Mouse (Mus musculus) midbrain, postnatal 0 days (tissue): ENCODE results near the gene Csgalnact2. TPM values are rescaled to one million over a fixed set of nuclear protein-coding genes. Genes with fewer than 3 reads are reported as not detected.

ENCODE experiments used
- ATAC-seq: fragments of 200-750 bp; cut with Nextera tagmentation; 2 replicates; pipeline ENCODE4 v1.8.0; 2017; ENCODE audit warnings: moderate number of reproducible peaks, mild to moderate bottlenecking, moderate TSS enrichment, moderate library complexity; ENCODE audit not compliant: low FRiP score
- DNase-seq: peaks from one replicate; pipeline ENCODE4 v3.0.0-alpha.2; 2015; ENCODE audit warnings: low spot score
- H3K27ac ChIP-seq: fragments of 300-500 bp; sonication (generic); 2 replicates; pipeline ENCODE4 v1.5.1; 2014; ENCODE audit warnings: low read depth, mild to moderate bottlenecking, low read length, mixed read lengths
- H3K27me3 ChIP-seq: fragments of 300-500 bp; sonication (generic); 2 replicates; pipeline ENCODE4 v1.6.1; 2014; ENCODE audit warnings: low read length, control low read depth, mixed read lengths; ENCODE audit not compliant: insufficient read depth
- H3K36me3 ChIP-seq: fragments of 300-500 bp; sonication (generic); 2 replicates; pipeline ENCODE4 v1.6.1; 2014; ENCODE audit warnings: low read length, control low read depth, mixed read lengths; ENCODE audit not compliant: insufficient read depth
- H3K4me1 ChIP-seq: fragments of 300-500 bp; sonication (generic); 2 replicates; pipeline ENCODE4 v1.6.1; 2014; ENCODE audit warnings: mild to moderate bottlenecking, control low read depth, antibody characterized with exemption, low read length, mixed read lengths; ENCODE audit not compliant: insufficient read depth
- H3K4me2 ChIP-seq: fragments of 300-500 bp; sonication (generic); 2 replicates; pipeline ENCODE4 v1.6.1; 2014; ENCODE audit warnings: low read depth, mild to moderate bottlenecking, low read length, mixed read lengths; ENCODE audit not compliant: poor library complexity, severe bottlenecking
- H3K4me3 ChIP-seq: fragments of 300-500 bp; sonication (generic); 2 replicates; pipeline ENCODE4 v1.5.1; 2014; ENCODE audit warnings: low read depth, mild to moderate bottlenecking, low read length, moderate library complexity
- H3K9ac ChIP-seq: fragments of 300-500 bp; sonication (generic); replicated peaks from 2 replicates; pipeline ENCODE4 v1.6.1; 2014; ENCODE audit warnings: mild to moderate bottlenecking, low read length, moderate library complexity, mixed read lengths; ENCODE audit not compliant: poor library complexity, severe bottlenecking
- H3K9me3 ChIP-seq: fragments of 300-500 bp; sonication (generic); 2 replicates; pipeline ENCODE4 v1.6.1; 2016; ENCODE audit warnings: low read length, control low read depth
- CTCF ChIP-seq: IDR thresholded peaks from 2 replicates; pipeline ENCODE4 v1.5.1; 2016; ENCODE audit warnings: antibody characterized with exemption, mild to moderate bottlenecking
- WGBS: fragments of 180-500 bp; shearing (Covaris S2); extraction: QIAGEN DNeasy Blood & Tissue Kit; methylation state at CpG from one replicate; pipeline ENCODE4 v1.1.7; 2014; 5-methylcytosine and 5-hydroxymethylcytosine counted together
- polyA plus RNA-seq: library from polyadenylated mRNA; unstranded; fragments of >200 nt; fragmentation: Nextera tagmentation; extraction: Ambion mirVana; gene quantifications from 2 replicates; pipeline ENCODE4 v1.2.1, GENCODE M21; 2015
- total RNA-seq: library from RNA; depleted of rRNA; stranded (reverse); fragments of >200 nt; gene quantifications from 2 replicates; pipeline ENCODE4 v1.2.3, GENCODE M21; 2014

Csgalnact2 gene
- total and polyA plus RNA-seq, 2 experiments from 2014 or later, result 10.8 to 13.0 TPM

- no peak for TF ChIP-seq CTCF
- Histone ChIP-seq H3K4me1 (no peaks in the 10 kb centered on the region), H3K27ac (no peak overlapping the region), H3K4me2 (no peak overlapping the region), H3K9me3 (no peaks in the 10 kb centered on the region), H3K4me3 (no peak overlapping the region), H3K27me3 (no peaks in the 10 kb centered on the region), H3K36me3 (no peaks in the 10 kb centered on the region), H3K9ac (no peak overlapping the region)
- WGBS, result 84% methylated on average over 1 of the region's 1 CpGs
- ATAC-seq, result no peak
- DNase-seq, result no peak
Measured at GRCm38 (mm10) chr6:118165516-118165915, 26.6 kb upstream of the Csgalnact2 start.

GRCm38 (mm10) chr6:118164691-118165090 lies 25.8 kb upstream of the Csgalnact2 start:
- no peak overlapping the region for H3K4me3 ChIP-seq
- no peaks in the 10 kb centered on the region for H3K36me3 ChIP-seq
- no peak for TF ChIP-seq CTCF
- H3K27ac ChIP-seq, result no peak overlapping the region
- no peak overlapping the region for H3K4me2 ChIP-seq
- DNase-seq, result no peak
- no peaks in the 10 kb centered on the region for H3K9me3 ChIP-seq
- H3K27me3 ChIP-seq, result no peaks in the 10 kb centered on the region
- H3K4me1 ChIP-seq, result no peaks in the 10 kb centered on the region
- ATAC-seq, result no peak
- WGBS, result 75% methylated on average over 8 of the region's 8 CpGs
- no peak overlapping the region for H3K9ac ChIP-seq

GRCm38 (mm10) chr6:118163086-118163485 lies 24.1 kb upstream of the Csgalnact2 start:
- no peak for ATAC-seq
- Histone ChIP-seq H3K4me1 (no peaks in the 10 kb centered on the region), H3K9ac (no peak overlapping the region), H3K9me3 (no peaks in the 10 kb centered on the region), H3K4me2 (no peak overlapping the region), H3K36me3 (no peaks in the 10 kb centered on the region), H3K27me3 (no peaks in the 10 kb centered on the region), H3K4me3 (no peak overlapping the region), H3K27ac (no peak overlapping the region)
- no peak for DNase-seq
- 89% methylated on average over 2 of the region's 2 CpGs for WGBS
- TF ChIP-seq CTCF, result no peak

- H3K4me3 ChIP-seq, result no peak overlapping the region
- 93% methylated on average over 12 of the region's 12 CpGs for WGBS
- no peak for ATAC-seq
Measured at GRCm38 (mm10) chr6:118162457-118163082, 23.6 kb upstream of the Csgalnact2 start.

GRCm38 (mm10) chr6:118153091-118153490 lies 14.2 kb upstream of the Csgalnact2 start:
- no peak for TF ChIP-seq CTCF
- Histone ChIP-seq H3K4me2 (no peak overlapping the region), H3K27ac (no peak overlapping the region), H3K9ac (no peak overlapping the region), H3K36me3 (no peaks in the 10 kb centered on the region), H3K4me1 (no peaks in the 10 kb centered on the region), H3K27me3 (no peaks in the 10 kb centered on the region), H3K4me3 (no peak overlapping the region), H3K9me3 (no peaks in the 10 kb centered on the region)
- ATAC-seq (no peak), DNase-seq (no peak)
- 68% methylated on average over 5 of the region's 5 CpGs for WGBS

More at GRCm38 (mm10) chr6:118162457-118163082, 23.6 kb upstream of the Csgalnact2 start:
- Histone ChIP-seq H3K9ac (no peak overlapping the region), H3K4me2 (no peak overlapping the region), H3K4me1 (no peaks in the 10 kb centered on the region), H3K36me3 (no peaks in the 10 kb centered on the region), H3K9me3 (no peaks in the 10 kb centered on the region), H3K27me3 (no peaks in the 10 kb centered on the region), H3K27ac (no peak overlapping the region)
- no peak for DNase-seq
- TF ChIP-seq CTCF, result no peak

- Histone ChIP-seq H3K36me3 (no peaks in the 10 kb centered on the region), H3K9ac (no peak overlapping the region), H3K27ac (no peak overlapping the region), H3K27me3 (no peaks in the 10 kb centered on the region), H3K4me1 (no peaks in the 10 kb centered on the region), H3K4me3 (no peak overlapping the region), H3K4me2 (no peak overlapping the region), H3K9me3 (no peaks in the 10 kb centered on the region)
- 82% methylated on average over 8 of the region's 8 CpGs for WGBS
- DNase-seq (no peak), ATAC-seq (no peak)
- no peak for TF ChIP-seq CTCF
Measured at GRCm38 (mm10) chr6:118150988-118151387, 12.0 kb upstream of the Csgalnact2 start.
